Mouse (Mus musculus) liver, embryonic 13.5 days (tissue): ENCODE measurements at regions not wholly inside any gene's neighbourhood (a gene's known extent, or its start where the extent isn't known, plus 50 kb on each side); places are given as distances from the start of the nearest gene placed in this dataset.

Experiments used
- ATAC-seq: fragments of 200-750 bp; cut with Nextera tagmentation; 2 replicates; pipeline ENCODE4 v1.8.0; 2017; ENCODE audit warnings: low read depth, mild to moderate bottlenecking, moderate number of reproducible peaks, moderate library complexity
- DNase-seq: peaks from one replicate; pipeline ENCODE4 v3.0.0; 2022
- H3K27ac ChIP-seq: fragments of 300-500 bp; sonication (generic); 2 replicates; pipeline ENCODE4 v1.5.1; 2015; ENCODE audit warnings: moderate library complexity, mild to moderate bottlenecking, inconsistent platforms
- H3K27me3 ChIP-seq: fragments of 300-500 bp; sonication (generic); 2 replicates; pipeline ENCODE4 v1.6.1; 2015; ENCODE audit warnings: mild to moderate bottlenecking, inconsistent platforms
- H3K36me3 ChIP-seq: fragments of 300-500 bp; sonication (generic); 2 replicates; pipeline ENCODE4 v1.6.1; 2015; ENCODE audit warnings: mild to moderate bottlenecking, inconsistent platforms
- H3K4me1 ChIP-seq: fragments of 300-500 bp; sonication (generic); replicated peaks from 2 replicates; pipeline ENCODE4 v1.6.1; 2015; ENCODE audit warnings: inconsistent platforms
- H3K4me2 ChIP-seq: fragments of 300-500 bp; sonication (generic); 2 replicates; pipeline ENCODE4 v1.6.1; 2015; ENCODE audit warnings: inconsistent platforms, mild to moderate bottlenecking, moderate library complexity
- H3K4me3 ChIP-seq: fragments of 300-500 bp; sonication (generic); replicated peaks from 2 replicates; pipeline ENCODE4 v1.5.1; 2015; ENCODE audit warnings: mild to moderate bottlenecking, inconsistent platforms
- H3K9ac ChIP-seq: fragments of 300-500 bp; sonication (generic); 2 replicates; pipeline ENCODE4 v1.6.1; 2015; ENCODE audit warnings: mild to moderate bottlenecking, inconsistent platforms
- H3K9me3 ChIP-seq: fragments of 300-500 bp; sonication (generic); replicated peaks from 2 replicates; pipeline ENCODE4 v1.6.1; 2016; ENCODE audit warnings: inconsistent platforms
- WGBS: fragments of 180-500 bp; shearing (Covaris S2); methylation state at CpG from one replicate; pipeline ENCODE4 v1.1.7; 2015; ENCODE audit not compliant: insufficient replicate concordance; 5-methylcytosine and 5-hydroxymethylcytosine counted together

DNA sequence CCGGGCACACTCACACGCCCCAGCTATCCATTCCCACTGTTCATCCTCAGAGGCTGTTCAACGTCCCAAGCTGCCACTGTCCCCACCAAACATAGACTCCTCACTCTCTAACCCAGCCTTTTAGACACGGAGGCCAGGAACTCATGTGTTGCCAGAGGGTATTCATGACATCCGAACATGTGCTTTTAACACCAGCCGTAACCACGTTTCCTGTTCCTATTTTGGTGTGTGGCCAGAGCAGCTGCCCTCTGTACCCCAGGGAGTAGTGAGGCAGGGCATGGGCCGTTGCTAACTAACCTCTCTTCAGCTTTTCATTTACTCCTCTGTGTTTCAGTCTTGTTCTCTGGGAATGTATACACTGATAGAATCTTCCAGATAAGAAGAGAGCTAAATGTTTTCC, 156.2 kb downstream of the Glrx3 start:
- H3K27ac ChIP-seq: no peak overlapping the region
- H3K36me3 ChIP-seq: no peaks in the 10 kb centered on the region
- no peaks in the 10 kb centered on the region for H3K4me1 ChIP-seq
- H3K4me2 ChIP-seq: no peak overlapping the region
- 26% methylated on average over 8 of the region's 8 CpGs for WGBS
- no peak overlapping the region for H3K9ac ChIP-seq
- H3K4me3 ChIP-seq: no peak overlapping the region
- no peaks in the 10 kb centered on the region for H3K9me3 ChIP-seq
- no peaks in the 10 kb centered on the region for H3K27me3 ChIP-seq
- DNase-seq (no peak), ATAC-seq (no peak)

DNA sequence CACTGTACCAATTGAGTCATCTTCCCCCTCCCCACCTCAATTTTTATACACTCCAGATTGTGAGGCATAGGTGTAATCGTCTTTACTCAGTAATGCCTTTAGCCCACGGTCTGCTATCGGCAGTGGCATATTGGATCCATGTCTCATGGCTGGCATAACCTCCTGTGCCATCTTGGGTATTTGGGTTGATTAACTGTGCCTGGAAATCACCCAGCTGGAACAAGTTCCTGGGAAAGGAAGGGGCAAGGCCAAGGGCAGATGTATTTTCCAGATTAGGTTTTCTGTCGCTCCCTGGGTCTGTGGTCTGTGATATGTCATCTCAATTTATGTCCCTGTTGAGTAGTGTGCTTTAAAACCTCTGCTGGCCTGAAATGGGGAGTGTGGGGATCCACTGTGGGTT, 158.2 kb downstream of the Glrx3 start:
- H3K9me3 ChIP-seq: no peaks in the 10 kb centered on the region
- no peak overlapping the region for H3K4me2 ChIP-seq
- H3K27ac ChIP-seq: no peak overlapping the region
- H3K36me3 ChIP-seq: no peaks in the 10 kb centered on the region
- no peak overlapping the region for H3K4me3 ChIP-seq
- 60% methylated on average over 4 of the region's 4 CpGs for WGBS
- ATAC-seq (no peak), DNase-seq (no peak)
- H3K9ac ChIP-seq: no peak overlapping the region
- no peaks in the 10 kb centered on the region for H3K4me1 ChIP-seq
- H3K27me3 ChIP-seq: no peaks in the 10 kb centered on the region

DNA sequence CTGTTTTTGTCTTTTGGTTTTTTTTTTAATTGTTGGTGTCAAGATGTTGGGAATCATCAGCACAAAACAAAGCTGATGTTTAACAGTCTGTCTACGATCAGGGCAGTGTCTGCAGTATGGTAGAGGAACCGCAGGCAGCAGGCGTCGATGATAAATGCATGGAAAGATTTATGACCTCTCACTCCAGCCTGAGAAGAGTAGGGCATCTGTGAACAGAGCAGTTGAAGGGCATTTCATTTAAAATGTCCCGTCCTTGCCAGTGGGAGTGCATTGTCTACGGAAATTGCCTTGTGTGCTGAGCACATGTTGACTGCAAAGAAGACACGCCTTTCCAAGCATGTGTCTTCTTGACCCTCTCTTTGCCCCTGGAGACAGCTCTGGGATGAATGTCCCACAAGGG, 158.7 kb downstream of the Glrx3 start:
- Histone ChIP-seq H3K27me3 (no peaks in the 10 kb centered on the region), H3K4me2 (no peak overlapping the region), H3K4me1 (no peaks in the 10 kb centered on the region), H3K27ac (no peak overlapping the region), H3K9ac (no peak overlapping the region), H3K36me3 (no peaks in the 10 kb centered on the region), H3K9me3 (no peaks in the 10 kb centered on the region), H3K4me3 (no peak overlapping the region)
- WGBS: 56% methylated on average over 7 of the region's 7 CpGs
- DNase-seq: no peak
- ATAC-seq: no peak

DNA sequence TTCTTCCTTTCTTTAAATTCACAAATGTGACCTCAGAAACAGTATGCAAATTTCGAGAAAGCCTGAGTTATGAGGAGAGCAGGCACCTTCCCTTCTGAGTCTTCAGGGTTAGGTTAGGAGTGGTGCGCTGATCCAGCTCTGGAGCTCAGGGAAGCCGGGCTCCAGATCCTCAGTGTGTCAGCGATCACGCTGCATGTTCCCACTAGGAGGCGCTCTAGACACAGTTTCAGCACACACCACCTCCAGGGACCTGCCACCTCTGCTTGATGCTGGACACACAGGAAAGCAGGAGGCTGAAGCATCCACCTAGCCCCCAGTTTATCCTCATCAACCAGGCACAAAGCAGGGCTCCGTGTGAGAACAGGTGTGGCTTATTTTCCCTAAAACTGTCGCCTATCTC, 165.6 kb downstream of the Glrx3 start:
- no peak overlapping the region for H3K27ac ChIP-seq
- H3K9ac ChIP-seq: no peak overlapping the region
- H3K9me3 ChIP-seq: no peaks in the 10 kb centered on the region
- DNase-seq: peak; percentile 12
- no peaks in the 10 kb centered on the region for H3K36me3 ChIP-seq
- no peaks in the 10 kb centered on the region for H3K4me1 ChIP-seq
- no peak overlapping the region for H3K4me3 ChIP-seq
- WGBS: 6% methylated on average over 8 of the region's 8 CpGs
- no peak for ATAC-seq
- H3K4me2 ChIP-seq: no peak overlapping the region
- H3K27me3 ChIP-seq: no peaks in the 10 kb centered on the region

DNA sequence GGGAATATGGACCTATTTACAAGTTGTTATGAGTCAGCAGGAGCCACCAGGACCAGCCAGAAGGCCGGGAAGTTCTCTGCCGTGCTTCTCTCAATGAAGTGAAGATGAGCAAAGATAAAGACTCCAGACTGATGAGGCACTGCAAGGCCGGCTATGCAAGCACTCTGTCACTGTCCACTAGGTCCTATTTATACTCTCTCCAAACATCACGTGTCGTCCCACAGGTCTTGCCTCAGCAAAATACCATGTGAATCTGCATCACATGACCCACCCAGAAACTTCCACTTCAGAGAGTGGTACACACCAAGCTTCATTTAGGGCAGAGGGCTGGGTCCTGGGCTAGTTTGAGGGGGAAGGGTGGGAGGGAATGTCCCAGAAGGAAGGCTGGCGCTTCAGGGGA, 172.3 kb downstream of the Glrx3 start:
- H3K4me1 ChIP-seq: no peaks in the 10 kb centered on the region
- DNase-seq (no peak), ATAC-seq (no peak)
- no peak overlapping the region for H3K9ac ChIP-seq
- no peak overlapping the region for H3K4me2 ChIP-seq
- WGBS: 39% methylated on average over 6 of the region's 6 CpGs
- no peak overlapping the region for H3K4me3 ChIP-seq
- H3K27me3 ChIP-seq: no peaks in the 10 kb centered on the region
- H3K36me3 ChIP-seq: no peaks in the 10 kb centered on the region
- H3K27ac ChIP-seq: no peak overlapping the region
- no peaks in the 10 kb centered on the region for H3K9me3 ChIP-seq

DNA sequence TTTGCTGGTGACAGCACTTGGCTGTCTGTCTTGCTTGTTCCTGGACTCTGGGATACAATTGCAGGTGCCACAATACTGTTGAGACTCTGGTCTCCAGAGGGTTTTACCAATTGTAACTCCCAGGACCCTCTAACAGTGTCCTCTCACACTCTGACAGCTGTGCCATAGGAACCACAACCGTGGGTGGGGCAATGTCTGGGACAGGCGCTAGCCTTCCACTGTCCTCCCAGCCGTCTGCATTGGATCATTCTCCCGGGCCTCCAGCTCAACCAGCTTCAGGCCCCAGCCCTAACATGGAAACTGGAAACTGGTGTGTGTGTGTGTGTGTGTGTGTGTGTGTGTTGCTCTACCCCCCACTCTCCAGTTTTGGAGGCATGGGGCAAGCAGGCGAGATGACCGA, 173.9 kb downstream of the Glrx3 start:
- H3K4me2 ChIP-seq: no peak overlapping the region
- WGBS: 65% methylated on average over 6 of the region's 6 CpGs
- no peaks in the 10 kb centered on the region for H3K9me3 ChIP-seq
- H3K9ac ChIP-seq: no peak overlapping the region
- H3K27ac ChIP-seq: no peak overlapping the region
- H3K27me3 ChIP-seq: no peaks in the 10 kb centered on the region
- H3K4me1 ChIP-seq: no peaks in the 10 kb centered on the region
- ATAC-seq (no peak), DNase-seq (no peak)
- H3K36me3 ChIP-seq: no peaks in the 10 kb centered on the region
- H3K4me3 ChIP-seq: no peak overlapping the region

DNA sequence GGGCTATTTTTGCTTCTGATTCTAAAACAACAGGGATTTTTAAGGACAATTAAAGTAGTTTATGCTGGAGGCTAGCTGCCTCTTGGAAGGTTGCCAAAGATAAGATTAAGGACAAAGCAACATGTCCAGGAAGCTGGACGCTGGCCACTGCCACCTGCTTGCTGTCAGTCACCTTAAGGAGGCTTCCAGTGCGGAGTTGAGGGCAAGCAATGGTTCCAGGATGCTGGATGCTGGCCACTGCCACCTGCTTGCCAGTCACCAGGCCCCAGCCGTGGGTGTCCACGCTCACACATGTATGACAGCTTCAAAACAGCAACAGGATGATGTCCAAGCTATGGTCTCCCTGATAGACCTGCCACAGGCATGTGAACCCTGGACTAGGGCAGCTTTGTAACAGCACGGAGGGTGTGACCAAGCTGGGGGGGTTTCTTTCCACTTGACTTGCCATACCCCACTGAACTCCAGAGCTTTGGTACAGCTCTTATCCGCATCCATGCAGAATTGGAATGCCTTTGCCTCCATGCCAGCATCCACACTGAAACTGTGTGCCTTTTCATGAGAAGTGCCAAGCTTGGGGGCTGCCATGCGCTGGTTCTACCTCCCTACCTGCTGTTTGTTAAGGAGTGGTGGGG, 174.6 kb downstream of the Glrx3 start:
- H3K9ac ChIP-seq: no peak overlapping the region
- no peak for ATAC-seq
- WGBS: 61% methylated on average over 7 of the region's 7 CpGs

DNA sequence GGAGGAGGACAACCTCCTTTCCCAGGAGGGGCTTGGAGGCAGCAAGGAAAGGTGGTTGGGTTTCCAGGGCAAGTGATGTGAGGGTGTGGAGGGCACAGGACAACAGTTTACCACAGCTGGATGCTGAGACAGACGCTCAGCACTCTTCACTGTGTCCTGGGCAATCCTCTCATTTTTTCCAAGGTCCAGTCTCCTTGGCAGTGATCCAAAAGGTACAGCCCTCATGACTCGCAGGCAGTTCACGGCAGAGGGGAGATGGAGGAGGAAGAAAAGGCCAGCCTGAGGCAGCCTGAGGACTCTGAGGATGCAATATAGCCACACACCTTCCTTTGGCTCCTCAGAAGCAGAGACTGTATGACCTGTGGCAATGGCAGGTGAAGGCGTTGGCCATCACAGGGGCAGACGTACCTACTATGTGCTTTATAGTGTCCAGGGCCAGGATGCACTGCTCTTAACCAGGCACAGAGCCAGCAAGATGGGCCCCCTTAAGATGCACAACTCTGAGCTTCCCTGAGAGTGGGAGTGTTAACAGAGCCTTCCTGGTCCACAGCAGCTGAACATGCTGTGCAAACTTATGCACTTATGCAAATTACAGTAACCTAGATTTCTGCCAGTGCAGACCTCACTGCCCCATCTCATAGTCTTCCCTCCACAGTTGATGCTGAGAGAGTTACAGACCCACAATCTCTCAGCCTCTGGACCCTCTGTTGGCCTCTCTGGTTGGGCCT, 181.2 kb downstream of the Glrx3 start:
- Histone ChIP-seq H3K4me3 (no peak overlapping the region), H3K27me3 (no peaks in the 10 kb centered on the region), H3K9me3 (no peaks in the 10 kb centered on the region), H3K36me3 (no peaks in the 10 kb centered on the region), H3K27ac (no peak overlapping the region), H3K4me2 (no peak overlapping the region), H3K4me1 (no peaks in the 10 kb centered on the region), H3K9ac (no peak overlapping the region)
- WGBS: 58% methylated on average over 5 of the region's 5 CpGs
- DNase-seq (no peak), ATAC-seq (no peak)

More for the DNA sequence above, 174.6 kb downstream of the Glrx3 start:
- Histone ChIP-seq H3K27ac (no peak overlapping the region), H3K4me1 (no peaks in the 10 kb centered on the region), H3K36me3 (no peaks in the 10 kb centered on the region), H3K9me3 (no peaks in the 10 kb centered on the region), H3K27me3 (no peaks in the 10 kb centered on the region), H3K4me3 (no peak overlapping the region), H3K4me2 (no peak overlapping the region)
- DNase-seq: no peak

DNA sequence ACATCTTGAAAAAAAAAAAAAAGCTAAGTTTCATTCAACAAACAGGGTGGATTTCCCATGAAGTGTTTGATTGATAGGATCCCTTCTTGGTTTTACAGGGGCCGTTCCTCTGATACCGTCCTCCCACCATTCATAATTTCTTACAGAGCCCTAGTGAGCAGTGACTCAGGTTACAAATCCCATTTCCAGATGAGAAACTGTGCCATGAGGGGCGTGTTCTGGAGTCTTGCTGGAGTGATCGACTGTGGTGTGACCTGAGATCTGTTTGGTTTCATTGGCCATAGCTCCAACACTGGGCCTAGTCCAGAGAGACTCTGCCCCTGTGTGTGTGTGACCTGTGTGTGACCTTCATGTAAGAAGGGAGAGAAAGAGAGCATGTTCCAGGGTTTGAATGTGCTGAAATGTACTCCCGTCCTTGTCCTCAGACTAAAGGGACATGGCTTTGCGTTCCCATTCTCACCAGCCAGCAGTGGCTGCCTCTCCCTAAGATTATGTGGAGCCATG, 181.9 kb downstream of the Glrx3 start:
- Histone ChIP-seq H3K27me3 (no peaks in the 10 kb centered on the region), H3K9me3 (no peaks in the 10 kb centered on the region), H3K36me3 (no peaks in the 10 kb centered on the region), H3K27ac (no peak overlapping the region), H3K9ac (no peak overlapping the region), H3K4me1 (no peaks in the 10 kb centered on the region), H3K4me3 (no peak overlapping the region), H3K4me2 (no peak overlapping the region)
- ATAC-seq (no peak), DNase-seq (no peak)
- WGBS: 59% methylated on average over 6 of the region's 6 CpGs

DNA sequence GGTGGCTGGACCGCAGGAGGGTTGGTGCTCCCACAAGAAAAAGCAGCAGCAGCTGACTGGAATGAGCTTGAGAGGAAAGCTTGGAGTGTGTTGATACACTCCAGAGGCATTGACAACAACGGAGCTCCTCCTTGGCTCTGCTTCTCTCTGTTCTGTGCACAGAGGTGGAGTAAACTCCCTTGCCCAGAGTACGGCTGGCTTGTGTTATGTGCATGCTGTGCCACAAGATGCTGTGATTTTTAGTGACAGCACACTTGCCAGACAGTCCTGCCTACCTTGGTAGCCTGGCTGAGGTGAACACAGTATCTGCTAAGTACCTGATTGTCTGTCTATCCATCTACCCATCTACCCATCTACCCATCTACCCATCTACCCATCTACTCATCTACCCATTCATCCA, 190.9 kb downstream of the Glrx3 start:
- DNase-seq: no peak
- Histone ChIP-seq H3K27ac (no peak overlapping the region), H3K9ac (no peak overlapping the region), H3K4me3 (no peak overlapping the region), H3K27me3 (no peaks in the 10 kb centered on the region), H3K4me1 (no peaks in the 10 kb centered on the region), H3K9me3 (no peaks in the 10 kb centered on the region), H3K4me2 (no peak overlapping the region), H3K36me3 (no peaks in the 10 kb centered on the region)
- ATAC-seq: no peak
- WGBS: 64% methylated on average over 3 of the region's 3 CpGs

DNA sequence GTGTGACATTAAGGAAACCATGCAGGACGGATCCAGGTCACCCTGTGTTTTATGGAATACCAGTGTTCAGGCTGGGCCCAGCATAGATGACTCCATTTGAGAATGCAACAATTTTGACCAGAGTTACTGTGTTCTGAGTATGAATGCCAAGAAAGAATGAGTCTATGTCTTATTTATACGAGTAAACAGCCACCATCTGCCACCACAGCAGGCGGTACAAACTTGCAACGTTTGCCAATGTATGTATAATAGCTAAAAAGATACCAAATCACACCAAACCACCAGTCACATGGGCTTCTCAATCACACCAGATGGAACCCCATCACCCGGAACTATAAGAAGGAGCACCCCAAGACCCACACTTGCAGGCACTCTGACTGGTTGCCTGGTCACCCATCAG, 192.1 kb downstream of the Glrx3 start:
- WGBS: 82% methylated on average over 5 of the region's 5 CpGs
- H3K4me3 ChIP-seq: no peak overlapping the region

DNA sequence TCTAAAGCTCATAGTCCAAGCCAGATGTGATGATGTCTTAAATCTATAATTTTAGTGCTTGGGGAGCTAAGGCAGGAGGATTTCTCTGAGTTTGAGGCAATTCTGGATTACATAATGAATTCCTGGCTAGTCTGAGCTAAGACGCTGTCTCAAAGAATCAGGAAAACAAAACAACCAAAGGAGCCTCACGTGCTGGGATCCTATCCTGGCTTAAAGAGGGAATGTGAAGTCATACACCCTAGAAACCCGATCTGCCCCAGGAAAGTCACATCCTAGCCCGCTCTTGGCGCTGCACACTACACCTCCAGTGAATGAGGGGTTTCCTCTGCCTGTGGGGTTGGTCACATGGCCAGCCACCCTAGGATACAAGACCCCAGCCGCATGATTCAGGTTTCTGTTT, 211.2 kb downstream of the Glrx3 start:
- 49% methylated on average over 6 of the region's 6 CpGs for WGBS
- H3K27ac ChIP-seq: no peak overlapping the region
- no peak for ATAC-seq

More for the DNA sequence above, 192.1 kb downstream of the Glrx3 start:
- Histone ChIP-seq H3K4me1 (no peaks in the 10 kb centered on the region), H3K4me2 (no peak overlapping the region), H3K36me3 (no peaks in the 10 kb centered on the region), H3K9ac (no peak overlapping the region), H3K9me3 (no peaks in the 10 kb centered on the region), H3K27ac (no peak overlapping the region), H3K27me3 (no peaks in the 10 kb centered on the region)
- DNase-seq: no peak
- no peak for ATAC-seq

More for the DNA sequence above, 211.2 kb downstream of the Glrx3 start:
- Histone ChIP-seq H3K27me3 (no peaks in the 10 kb centered on the region), H3K9ac (no peak overlapping the region), H3K4me3 (no peak overlapping the region), H3K4me2 (no peak overlapping the region), H3K4me1 (no peaks in the 10 kb centered on the region), H3K9me3 (no peaks in the 10 kb centered on the region; the same call in 1 of the 2 replicates), H3K36me3 (no peaks in the 10 kb centered on the region)
- no peak for DNase-seq
